Mouse (Mus musculus) thymus, adult 2 months (tissue): Measurements from ENCODE around the gene Allc.

Source experiments
- CTCF ChIP-seq: fragments of 200-500 bp; IDR thresholded peaks from 2 replicates; pipeline ENCODE4 v1.5.1; 2012; ENCODE audit warnings: mild to moderate bottlenecking, control low read depth, low read length, moderate library complexity, borderline replicate concordance; ENCODE audit not compliant: control insufficient read depth, poor library complexity, insufficient read depth; ENCODE audit errors: extremely low read depth
- POLR2A ChIP-seq: fragments of 200-500 bp; IDR thresholded peaks from 2 replicates; pipeline ENCODE4 v1.6.1; 2012; ENCODE audit warnings: mild to moderate bottlenecking, low read length, control low read depth, moderate library complexity; ENCODE audit not compliant: control insufficient read depth, poor library complexity, insufficient read depth; ENCODE audit errors: extremely low read depth

DNA sequence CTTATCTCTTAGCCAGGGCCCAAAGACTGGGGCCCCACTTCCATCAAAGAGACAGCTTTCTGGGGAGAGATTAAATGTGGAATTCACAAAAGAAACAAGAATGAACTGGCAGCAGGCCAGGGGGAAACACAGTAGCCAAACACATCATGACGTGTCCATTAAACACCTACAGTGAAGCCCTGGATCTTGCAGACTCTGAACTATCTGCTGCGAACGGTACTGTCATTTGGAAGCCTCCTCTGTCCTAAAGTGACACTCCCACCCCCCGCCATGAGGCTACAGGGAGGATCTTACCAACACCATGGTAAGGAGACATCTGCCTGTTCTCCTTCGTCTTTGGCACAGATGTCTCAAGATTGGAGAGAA, 39.8 kb upstream of the Allc start:
- TF ChIP-seq CTCF (no peak), POLR2A (no peak)
